Mouse (Mus musculus) cerebral cortex, adult 2 months (tissue): ENCODE data around the gene Zbp1.

Source experiments
- WGBS: fragments of 180-500 bp; shearing (Covaris S2); methylation state at CpG from one replicate; pipeline ENCODE4 v1.1.7; 2018; 5-methylcytosine and 5-hydroxymethylcytosine counted together

Zbp1 gene

GRCm38 (mm10) chr2:173247197-173247596 is 28.5 kb upstream of the Zbp1 start:
- WGBS, result 63% methylated on average over 2 of the region's 2 CpGs

DNA sequence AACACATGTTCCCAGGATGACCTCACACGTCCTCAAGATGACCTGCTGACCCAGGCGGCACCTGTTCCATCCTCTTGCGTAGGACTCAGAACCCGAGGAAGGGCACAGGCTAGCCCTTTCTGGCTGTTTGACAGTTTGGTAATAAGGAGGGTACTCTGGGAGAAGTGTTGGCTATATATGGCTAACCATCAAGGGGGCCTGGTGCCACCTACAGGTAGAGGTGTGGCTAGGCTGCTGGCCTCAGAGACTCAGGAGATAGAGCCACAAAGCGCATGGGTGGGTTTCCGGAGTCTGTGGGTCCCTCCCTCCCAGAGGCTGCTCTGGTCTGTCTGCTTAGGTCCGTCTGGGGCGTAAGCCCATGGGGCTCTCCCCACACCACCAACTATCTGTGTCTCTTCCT is 28.0 kb upstream of the Zbp1 start:
- 89% methylated on average over 8 of the region's 8 CpGs for WGBS

GRCm38 (mm10) chr2:173245258-173245657 is 26.5 kb upstream of the Zbp1 start:
- 54% methylated on average over 20 of the region's 20 CpGs for WGBS

- 82% methylated on average over 3 of the region's 3 CpGs for WGBS
Observed at GRCm38 (mm10) chr2:173244108-173244507, 25.4 kb upstream of the Zbp1 start.

DNA sequence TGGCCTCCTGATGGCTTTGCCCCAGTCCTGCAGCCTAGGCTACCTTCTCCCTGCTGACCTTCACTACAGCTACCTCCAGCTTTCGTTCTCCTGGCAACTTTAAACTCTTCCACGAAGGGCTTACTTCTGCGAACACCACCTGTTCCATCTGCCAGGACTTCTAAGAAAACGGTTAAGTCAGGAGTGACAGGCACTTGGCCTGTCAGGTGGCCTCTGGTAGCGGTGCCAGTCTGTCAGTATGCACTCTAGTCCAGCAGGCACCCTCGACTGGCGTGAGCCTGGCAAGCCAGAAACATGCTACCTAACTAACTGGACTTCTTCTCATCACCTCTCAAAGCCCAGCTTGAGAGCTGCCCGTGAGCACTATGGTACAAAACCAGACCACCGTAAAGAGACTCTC is 24.9 kb upstream of the Zbp1 start:
- WGBS, result 66% methylated on average over 9 of the region's 9 CpGs

- 58% methylated on average over 12 of the region's 12 CpGs for WGBS
Observed at GRCm38 (mm10) chr2:173242874-173243273, 24.2 kb upstream of the Zbp1 start.

- whole genome bisulfite sequencing, result 71% methylated on average over 9 of the region's 9 CpGs
Observed at GRCm38 (mm10) chr2:173240738-173241137, 22.0 kb upstream of the Zbp1 start.

DNA sequence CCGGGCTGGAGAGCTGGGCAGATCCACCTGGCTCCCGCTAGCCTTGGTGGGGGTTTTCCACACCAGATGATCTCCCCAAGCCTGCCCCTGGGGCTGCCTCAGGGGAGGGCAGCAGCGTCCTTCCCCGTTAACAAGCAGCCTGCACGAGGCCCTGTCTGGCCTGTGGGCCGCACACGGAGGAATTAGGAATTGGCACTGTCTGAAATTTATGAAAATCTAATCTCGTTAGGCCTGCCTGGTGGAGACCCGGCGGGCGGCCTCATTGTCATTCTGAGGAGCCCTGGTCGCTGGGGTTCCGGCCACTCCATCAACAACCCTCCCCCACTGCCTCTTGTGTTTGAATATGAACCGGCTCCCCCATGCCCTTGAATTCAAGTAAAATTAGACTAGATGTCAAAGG is 19.8 kb upstream of the Zbp1 start:
- WGBS, result 64% methylated on average over 14 of the region's 14 CpGs

- WGBS, result 69% methylated on average over 8 of the region's 8 CpGs
Observed at GRCm38 (mm10) chr2:173235435-173236332, 17.0 kb upstream of the Zbp1 start.

DNA sequence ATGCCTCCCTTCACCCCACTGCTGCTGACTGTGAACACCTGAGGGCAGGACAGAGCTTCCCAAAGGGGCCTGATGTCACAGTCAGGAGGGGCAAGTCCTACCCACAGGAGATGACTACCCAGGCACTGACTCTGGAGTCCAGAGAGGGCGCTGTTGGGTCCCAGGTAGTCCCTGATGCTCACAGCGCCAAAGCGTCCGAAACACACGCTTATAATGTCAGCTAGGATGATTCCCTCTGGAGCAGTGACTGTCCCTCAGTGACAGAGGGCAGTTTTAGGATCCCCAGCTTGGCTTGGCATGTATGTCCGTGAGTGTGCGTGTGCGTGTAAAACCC is 14.0 kb upstream of the Zbp1 start:
- 85% methylated on average over 8 of the region's 8 CpGs for WGBS

GRCm38 (mm10) chr2:173232065-173232765 is 13.5 kb upstream of the Zbp1 start:
- WGBS, result 54% methylated on average over 22 of the region's 22 CpGs

GRCm38 (mm10) chr2:173229578-173230224 is 11.0 kb upstream of the Zbp1 start:
- WGBS, result 16% methylated on average over 10 of the region's 10 CpGs

DNA sequence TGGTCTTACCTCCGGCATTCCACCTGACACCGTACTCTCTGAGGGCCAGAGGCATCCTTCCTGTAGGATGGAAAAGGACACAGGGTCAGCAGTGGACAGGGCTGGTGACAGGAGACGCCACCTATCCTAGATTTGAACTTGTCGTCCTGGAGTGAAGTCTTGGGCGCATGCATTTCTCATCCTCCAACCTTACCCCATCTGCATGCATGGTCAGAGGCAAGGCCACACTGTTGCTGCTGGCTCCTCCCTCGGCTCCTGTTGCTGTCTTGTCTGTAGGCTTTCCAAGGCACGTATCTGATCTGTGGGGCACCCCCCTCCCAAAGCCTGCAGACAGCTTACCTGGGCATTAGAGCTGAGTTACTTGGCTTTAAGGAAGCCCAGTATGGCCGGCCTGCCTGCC is 9.8 kb upstream of the Zbp1 start:
- WGBS, result 95% methylated on average over 8 of the region's 8 CpGs

DNA sequence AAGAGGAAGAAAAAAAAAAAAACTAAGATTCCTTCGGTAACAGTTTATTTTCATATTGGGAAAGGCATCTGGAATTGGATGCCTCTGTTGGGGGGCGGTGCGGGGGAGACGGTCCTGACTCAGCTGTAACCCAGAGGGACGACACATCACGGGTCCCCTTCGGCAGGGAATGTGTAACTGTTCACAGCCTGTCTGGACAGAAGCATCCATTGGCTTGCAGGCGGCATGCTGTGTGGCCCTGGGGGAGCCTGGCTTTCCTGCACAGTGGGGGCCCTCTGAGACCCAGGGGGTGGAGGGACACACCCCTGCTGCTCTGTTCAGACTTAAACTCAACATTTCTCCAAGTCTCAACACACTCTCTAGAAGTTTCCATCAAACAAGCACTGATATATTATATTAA is 8.1 kb upstream of the Zbp1 start:
- 84% methylated on average over 8 of the region's 8 CpGs for WGBS

GRCm38 (mm10) chr2:173225906-173226305 is 7.2 kb upstream of the Zbp1 start:
- 85% methylated on average over 7 of the region's 7 CpGs for WGBS

DNA sequence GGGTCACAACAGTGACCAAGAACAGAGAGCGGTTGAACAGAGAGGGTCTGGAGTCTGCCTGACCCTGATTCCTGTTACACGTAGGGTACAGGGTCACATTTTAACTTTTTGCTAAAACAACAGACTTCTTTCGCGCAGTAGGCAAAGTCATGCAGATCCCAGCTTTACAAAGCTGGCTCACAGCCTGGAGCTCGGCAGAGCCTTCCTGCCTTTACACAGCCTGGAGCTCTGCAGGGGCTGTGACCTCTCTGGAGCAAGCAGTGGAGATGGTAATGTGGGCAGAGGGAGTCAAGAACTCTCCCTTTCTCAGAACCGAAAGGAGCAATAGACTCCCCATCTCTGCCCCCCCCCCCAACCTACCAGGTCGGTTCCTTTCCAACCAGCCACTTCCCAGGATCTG is 6.1 kb upstream of the Zbp1 start:
- 41% methylated on average over 7 of the region's 7 CpGs for WGBS

- WGBS, result 55% methylated on average over 3 of the region's 3 CpGs
Observed at GRCm38 (mm10) chr2:173224097-173224496, 5.4 kb upstream of the Zbp1 start.

- WGBS, result 76% methylated on average over 3 of the region's 3 CpGs
Observed at GRCm38 (mm10) chr2:173223496-173223895, 4.8 kb upstream of the Zbp1 start.

GRCm38 (mm10) chr2:173220754-173221153 is 2.0 kb upstream of the Zbp1 start:
- 94% methylated on average over 9 of the region's 9 CpGs for WGBS

DNA sequence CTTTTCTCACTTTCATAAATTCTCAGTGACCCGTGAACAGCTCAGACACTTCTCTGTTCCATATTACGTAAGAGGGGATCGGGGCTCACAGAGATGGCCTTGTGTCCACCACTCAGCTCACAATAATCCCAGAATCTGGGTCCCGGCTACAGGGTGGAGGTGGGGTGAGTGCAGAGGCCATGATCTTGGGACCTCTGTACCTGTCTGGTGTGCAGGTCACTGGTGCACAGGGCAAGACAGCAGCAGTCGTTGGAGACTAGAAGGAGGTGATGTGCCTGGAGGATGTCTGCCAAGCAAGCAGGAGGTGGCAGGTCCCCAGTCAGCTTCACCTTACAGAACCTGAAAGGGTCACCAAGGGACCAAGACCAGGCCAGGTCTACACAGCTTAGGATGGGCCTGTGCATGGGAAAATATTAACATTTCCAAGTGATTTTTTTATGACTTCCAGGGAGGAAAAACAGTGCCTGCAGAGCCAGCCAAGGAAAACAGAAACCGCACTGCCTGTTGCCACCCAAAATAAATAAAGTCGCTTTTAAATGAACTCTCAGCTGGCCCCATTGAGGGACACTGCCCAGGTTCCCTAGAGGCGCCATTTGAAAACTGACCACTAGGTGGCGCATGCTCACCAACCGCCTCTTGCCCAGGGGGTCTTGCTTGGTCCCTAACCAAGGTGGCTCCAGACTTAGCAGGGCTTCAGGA is 682 bp upstream of the Zbp1 start:
- 41% methylated on average over 10 of the region's 10 CpGs for WGBS

DNA sequence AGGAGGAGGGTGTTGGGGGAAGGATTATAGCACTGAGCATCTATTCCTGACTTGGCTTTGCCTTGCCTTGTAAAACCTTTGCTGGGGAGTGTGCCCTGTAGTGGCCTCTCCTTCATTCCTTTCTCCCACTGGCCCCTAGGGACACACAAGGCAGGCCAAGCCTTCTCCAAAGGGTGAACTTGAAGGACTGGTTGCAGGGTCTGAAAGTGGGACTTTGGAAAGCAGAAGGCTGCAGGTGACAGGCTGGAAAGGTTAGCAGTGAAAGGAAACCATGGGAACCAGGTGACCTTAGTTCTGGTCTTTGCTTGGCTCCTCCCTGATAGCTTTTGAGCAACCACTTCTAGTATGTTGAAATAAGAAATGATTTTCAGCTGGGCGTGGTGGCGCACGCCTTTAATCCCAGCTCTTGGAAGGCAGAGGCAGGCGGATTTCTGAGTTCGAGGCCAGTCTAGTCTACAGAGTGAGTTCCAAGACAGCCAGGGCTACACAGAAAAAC is 912 bp downstream of the Zbp1 start:
- WGBS, result 98% methylated on average over 5 of the region's 5 CpGs

GRCm38 (mm10) chr2:173217246-173217645 is 1.5 kb downstream of the Zbp1 start:
- 88% methylated on average over 3 of the region's 3 CpGs for WGBS
